23 mouse cellular contexts compared by ENCODE assay signal in the genomic region with DNA sequence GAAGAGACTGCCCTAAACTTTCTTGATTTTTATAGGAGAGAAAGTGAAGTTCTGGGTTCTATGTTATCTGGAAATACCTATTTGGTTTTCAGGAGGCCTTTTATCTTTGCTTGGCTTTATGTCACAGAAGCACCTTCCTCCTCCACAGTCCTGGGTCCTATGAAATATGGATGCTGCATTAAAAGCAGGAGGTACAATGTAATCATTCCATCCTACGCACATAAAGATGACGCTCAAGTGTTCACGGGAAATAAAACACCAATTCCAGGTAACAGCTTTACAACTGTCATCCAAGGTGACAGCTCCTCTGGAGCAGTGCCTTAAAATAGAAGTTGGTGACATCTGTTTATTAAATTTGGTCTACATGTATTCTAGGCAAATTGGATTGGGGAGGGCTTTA.
A peak's percentile ranks its signal among the peaks of the same experiment; 100 is the strongest.
DNase-seq lines count a peak whose midpoint lies in the region; ATAC-seq lines count a peak whose summit lies in the region.
"Had no signal": no experiment of that assay in that cellular context is flagged by ENCODE, and none has a peak within 500 bp of the region (broad histone marks: within the 10 kb centered on the region; RNA-seq: fewer than 3 reads in every experiment).

No protein-coding gene starts in this region.

- no peak overlapping the region for H3K4me3 ChIP-seq in hindbrain, embryonic 14.5 days (replicated peaks; ENCODE audit: low read length)
- H3K4me3 ChIP-seq in hindbrain, embryonic 12.5 days: no peak overlapping the region
- H3K4me3 ChIP-seq in midbrain, embryonic 13.5 days (replicated peaks): no peak overlapping the region
- H3K4me3 ChIP-seq in midbrain, embryonic 11.5 days (ENCODE audit: low read depth, low read length): no peak overlapping the region
- no peak overlapping the region for H3K4me3 ChIP-seq in midbrain, embryonic 14.5 days (replicated peaks; ENCODE audit: low read depth, low read length)
- no peak overlapping the region for H3K4me3 ChIP-seq in neural tube, embryonic 14.5 days (ENCODE audit: low read depth, low read length)
- H3K4me3 ChIP-seq: embryonic facial prominence, embryonic 15.5 days; erythroblast, embryonic 14.5 days; heart, embryonic 10.5 days had no signal

- H3K4me2 ChIP-seq in hindbrain, embryonic 14.5 days (replicated peaks): no peak overlapping the region
- no peak overlapping the region for H3K4me2 ChIP-seq in hindbrain, embryonic 12.5 days (replicated peaks)
- no peak overlapping the region for H3K4me2 ChIP-seq in midbrain, embryonic 13.5 days (replicated peaks)
- no peak overlapping the region for H3K4me2 ChIP-seq in midbrain, embryonic 11.5 days
- no peak overlapping the region for H3K4me2 ChIP-seq in midbrain, embryonic 14.5 days (ENCODE audit: low read length)
- no peak overlapping the region for H3K4me2 ChIP-seq in neural tube, embryonic 14.5 days (ENCODE audit: low read depth, low read length)
- H3K4me2 ChIP-seq: embryonic facial prominence, embryonic 15.5 days had no signal

- no peak overlapping the region for H3K9ac ChIP-seq in hindbrain, embryonic 14.5 days
- H3K9ac ChIP-seq in hindbrain, embryonic 12.5 days: no peak overlapping the region
- no peak overlapping the region for H3K9ac ChIP-seq in midbrain, embryonic 13.5 days (replicated peaks)
- H3K9ac ChIP-seq in midbrain, embryonic 11.5 days (ENCODE audit: low read length): no peak overlapping the region
- H3K9ac ChIP-seq in midbrain, embryonic 14.5 days (replicated peaks; ENCODE audit: low read length): no peak overlapping the region
- no peak overlapping the region for H3K9ac ChIP-seq in neural tube, embryonic 14.5 days (replicated peaks; ENCODE audit: low read depth, low read length)
- H3K9ac ChIP-seq: embryonic facial prominence, embryonic 15.5 days had no signal

- WGBS in hindbrain, embryonic 14.5 days: 53% methylated on average over 3 of the region's 3 CpGs
- 77% methylated on average over 3 of the region's 3 CpGs for WGBS in hindbrain, embryonic 12.5 days
- WGBS in midbrain, embryonic 13.5 days: 66% methylated on average over 3 of the region's 3 CpGs
- 90% methylated on average over 3 of the region's 3 CpGs for WGBS in midbrain, embryonic 11.5 days
- WGBS in midbrain, embryonic 14.5 days: 46% methylated on average over 3 of the region's 3 CpGs
- 61% methylated on average over 3 of the region's 3 CpGs for WGBS in neural tube, embryonic 14.5 days

- peak overlapping the region; percentile 75 for H3K27ac ChIP-seq in hindbrain, embryonic 14.5 days
- H3K27ac ChIP-seq in hindbrain, embryonic 12.5 days: no peak overlapping the region; the same call in 1 of the 2 replicates
- peak overlapping the region; percentile 69; the same call in 1 of the 2 replicates for H3K27ac ChIP-seq in midbrain, embryonic 13.5 days
- no peak overlapping the region for H3K27ac ChIP-seq in midbrain, embryonic 11.5 days (ENCODE audit: low read depth, low read length)
- peak overlapping the region; percentile 53 for H3K27ac ChIP-seq in midbrain, embryonic 14.5 days (replicated peaks; ENCODE audit: low read depth, low read length)
- H3K27ac ChIP-seq in neural tube, embryonic 14.5 days (ENCODE audit: low read depth, low read length): no peak overlapping the region
- H3K27ac ChIP-seq: embryonic facial prominence, embryonic 15.5 days; heart, embryonic 10.5 days had no signal

- no peak for ATAC-seq in hindbrain, embryonic 14.5 days (ENCODE audit: low FRiP score)
- no peak for ATAC-seq in hindbrain, embryonic 12.5 days (ENCODE audit: low FRiP score)
- peak; percentile 40; the same call in 1 of the 2 replicates for ATAC-seq in midbrain, embryonic 13.5 days
- ATAC-seq in midbrain, embryonic 11.5 days (ENCODE audit: low FRiP score): no peak
- ATAC-seq in midbrain, embryonic 14.5 days (ENCODE audit: low FRiP score, low TSS enrichment): peak; percentile 27; the same call in 1 of the 2 replicates
- peak; percentile 65; the same call in 1 of the 2 replicates for ATAC-seq in neural tube, embryonic 14.5 days (ENCODE audit: low read depth)
- ATAC-seq: forebrain, embryonic 16.5 days; inflammation-experienced regulatory T-cells, adult 6 months had no signal

- no peaks in the 10 kb centered on the region for H3K36me3 ChIP-seq in hindbrain, embryonic 14.5 days (replicated peaks; ENCODE audit: control insufficient read depth, insufficient read depth)
- no peaks in the 10 kb centered on the region for H3K36me3 ChIP-seq in hindbrain, embryonic 12.5 days
- no peaks in the 10 kb centered on the region for H3K36me3 ChIP-seq in midbrain, embryonic 13.5 days
- H3K36me3 ChIP-seq in midbrain, embryonic 11.5 days (ENCODE audit: control insufficient read depth, insufficient read depth, low read length): no peaks in the 10 kb centered on the region
- H3K36me3 ChIP-seq in midbrain, embryonic 14.5 days (ENCODE audit: control insufficient read depth, insufficient read depth, low read length): no peaks in the 10 kb centered on the region
- H3K36me3 ChIP-seq in neural tube, embryonic 14.5 days (ENCODE audit: control insufficient read depth, insufficient read depth, low read length): no peaks in the 10 kb centered on the region
- H3K36me3 ChIP-seq: embryonic facial prominence, embryonic 15.5 days; heart, embryonic 10.5 days had no signal

- no peaks in the 10 kb centered on the region for H3K9me3 ChIP-seq in hindbrain, embryonic 14.5 days (ENCODE audit: control insufficient read depth, low read length)
- H3K9me3 ChIP-seq in hindbrain, embryonic 12.5 days (replicated peaks): no peaks in the 10 kb centered on the region
- H3K9me3 ChIP-seq in midbrain, embryonic 13.5 days: no peaks in the 10 kb centered on the region
- H3K9me3 ChIP-seq in midbrain, embryonic 11.5 days (ENCODE audit: control insufficient read depth, low read length): no peaks in the 10 kb centered on the region
- H3K9me3 ChIP-seq in midbrain, embryonic 14.5 days (ENCODE audit: control insufficient read depth, low read length): no peaks in the 10 kb centered on the region
- H3K9me3 ChIP-seq in neural tube, embryonic 14.5 days (ENCODE audit: control insufficient read depth, low read length): no peaks in the 10 kb centered on the region
- H3K9me3 ChIP-seq: embryonic facial prominence, embryonic 15.5 days; heart, embryonic 10.5 days had no signal

- H3K4me1 ChIP-seq in hindbrain, embryonic 14.5 days (replicated peaks; ENCODE audit: control insufficient read depth, insufficient read depth, low read length): peaks cover 15% of the 10 kb centered on the region; the same call in 1 of the 2 replicates
- no peaks in the 10 kb centered on the region for H3K4me1 ChIP-seq in hindbrain, embryonic 12.5 days
- H3K4me1 ChIP-seq in midbrain, embryonic 13.5 days (replicated peaks): peaks cover 11% of the 10 kb centered on the region; the same call in 1 of the 2 replicates
- H3K4me1 ChIP-seq in midbrain, embryonic 11.5 days (ENCODE audit: control insufficient read depth, insufficient read depth, low read length): no peaks in the 10 kb centered on the region
- H3K4me1 ChIP-seq in midbrain, embryonic 14.5 days (ENCODE audit: control insufficient read depth, insufficient read depth, low read length): peaks cover 9% of the 10 kb centered on the region
- H3K4me1 ChIP-seq in neural tube, embryonic 14.5 days (ENCODE audit: control insufficient read depth, insufficient read depth, low read length): no peaks in the 10 kb centered on the region
- H3K4me1 ChIP-seq: embryonic facial prominence, embryonic 15.5 days; heart, embryonic 10.5 days had no signal

- DNase-seq in hindbrain, embryonic 14.5 days (ENCODE audit: low spot score): no peak
- DNase-seq in midbrain, embryonic 11.5 days (ENCODE audit: low spot score, missing footprints): no peak
- peak; percentile 30 for DNase-seq in midbrain, embryonic 14.5 days
- DNase-seq in urinary bladder, postnatal 10 days (ENCODE audit: low spot score): no peak
- no peak for DNase-seq in right cerebral cortex, postnatal 25 days
- DNase-seq: adrenal gland, adult 8-10 months; adrenal gland, postnatal 36 days; cerebellum, adult 11 months; cerebellum, adult 8-10 months; cerebellum, postnatal 14 days; gastrocnemius, postnatal 10 days; heart, adult 18-20 months; heart, postnatal 10 days; heart, postnatal 4 days had no signal

- no peaks in the 10 kb centered on the region for H3K27me3 ChIP-seq in hindbrain, embryonic 14.5 days (ENCODE audit: control insufficient read depth, insufficient read depth, low read length)
- H3K27me3 ChIP-seq in hindbrain, embryonic 12.5 days: no peaks in the 10 kb centered on the region
- no peaks in the 10 kb centered on the region for H3K27me3 ChIP-seq in midbrain, embryonic 13.5 days
- H3K27me3 ChIP-seq in midbrain, embryonic 11.5 days (ENCODE audit: control insufficient read depth, insufficient read depth, low read length): no peaks in the 10 kb centered on the region
- H3K27me3 ChIP-seq in midbrain, embryonic 14.5 days (ENCODE audit: control insufficient read depth, insufficient read depth, low read length): no peaks in the 10 kb centered on the region
- no peaks in the 10 kb centered on the region for H3K27me3 ChIP-seq in neural tube, embryonic 14.5 days (ENCODE audit: control insufficient read depth, insufficient read depth, low read length)
- H3K27me3 ChIP-seq: CH12.LX; embryonic facial prominence, embryonic 15.5 days had no signal

Comparison
In these comparisons a context has a peak if more than half of its experiments do, and no peak if none do; other contexts are left out.
1. ATAC-seq: peak in midbrain, embryonic 13.5 days (single experiment), midbrain, embryonic 14.5 days (single experiment) and neural tube, embryonic 14.5 days (single experiment); none in hindbrain, embryonic 14.5 days (single experiment), hindbrain, embryonic 12.5 days (single experiment) and midbrain, embryonic 11.5 days (single experiment).
2. H3K27ac ChIP-seq: peak in hindbrain, embryonic 14.5 days (single experiment), midbrain, embryonic 13.5 days (single experiment) and midbrain, embryonic 14.5 days (single experiment); none in hindbrain, embryonic 12.5 days (single experiment), midbrain, embryonic 11.5 days (single experiment) and neural tube, embryonic 14.5 days (single experiment).